Comparison of ENCODE assay signal across 15 mouse cellular contexts in genomic region chr6:65061049-65061448, GRCm38 (mm10).
"Had no signal": no experiment of that assay in that cellular context is flagged by ENCODE, and none has a peak within 500 bp of the region (broad histone marks: within the 10 kb centered on the region; RNA-seq: fewer than 3 reads in every experiment).

No protein-coding gene starts in this region.

- H3K9me3 ChIP-seq: lung, embryonic 15.5 days; megakaryocyte, embryonic 14.5 days; midbrain, embryonic 13.5 days; midbrain, embryonic 15.5 days; neural tube, embryonic 12.5 days; stomach, embryonic 15.5 days had no signal

- DNase-seq: lung, adult 2 months; lung, postnatal 14 days; lung, postnatal 36 days; right cerebral cortex, postnatal 14 days; thymus, adult 2 months; thymus, postnatal 25 days; thymus, postnatal 4 days had no signal

- H3K27ac ChIP-seq: lung, embryonic 15.5 days; macrophage; midbrain, embryonic 13.5 days; midbrain, embryonic 15.5 days; neural tube, embryonic 12.5 days; stomach, embryonic 15.5 days; stomach, postnatal 0 days had no signal

- H3K9ac ChIP-seq: lung, embryonic 15.5 days; midbrain, embryonic 13.5 days; midbrain, embryonic 15.5 days; neural tube, embryonic 12.5 days; stomach, embryonic 15.5 days had no signal

- H3K4me1 ChIP-seq: lung, embryonic 15.5 days; midbrain, embryonic 13.5 days; midbrain, embryonic 15.5 days; neural tube, embryonic 12.5 days; stomach, embryonic 15.5 days had no signal

- H3K27me3 ChIP-seq: lung, embryonic 15.5 days; megakaryocyte, embryonic 14.5 days; midbrain, embryonic 13.5 days; midbrain, embryonic 15.5 days; neural tube, embryonic 12.5 days; stomach, embryonic 15.5 days had no signal

- H3K4me3 ChIP-seq: lung, embryonic 15.5 days; megakaryocyte, embryonic 14.5 days; midbrain, embryonic 13.5 days; midbrain, embryonic 15.5 days; neural tube, embryonic 12.5 days; stomach, embryonic 15.5 days had no signal
